Mouse (Mus musculus): Measurements from ENCODE around the gene Otp. TPM values are rescaled to one million over a fixed set of nuclear protein-coding genes. Genes with fewer than 3 reads are reported as not detected.
A peak's percentile ranks its signal among the peaks of the same experiment; 100 is the strongest.

Gene Otp
- polyA plus RNA-seq, 1 experiment from 2014 or later, result not detected

DNA sequence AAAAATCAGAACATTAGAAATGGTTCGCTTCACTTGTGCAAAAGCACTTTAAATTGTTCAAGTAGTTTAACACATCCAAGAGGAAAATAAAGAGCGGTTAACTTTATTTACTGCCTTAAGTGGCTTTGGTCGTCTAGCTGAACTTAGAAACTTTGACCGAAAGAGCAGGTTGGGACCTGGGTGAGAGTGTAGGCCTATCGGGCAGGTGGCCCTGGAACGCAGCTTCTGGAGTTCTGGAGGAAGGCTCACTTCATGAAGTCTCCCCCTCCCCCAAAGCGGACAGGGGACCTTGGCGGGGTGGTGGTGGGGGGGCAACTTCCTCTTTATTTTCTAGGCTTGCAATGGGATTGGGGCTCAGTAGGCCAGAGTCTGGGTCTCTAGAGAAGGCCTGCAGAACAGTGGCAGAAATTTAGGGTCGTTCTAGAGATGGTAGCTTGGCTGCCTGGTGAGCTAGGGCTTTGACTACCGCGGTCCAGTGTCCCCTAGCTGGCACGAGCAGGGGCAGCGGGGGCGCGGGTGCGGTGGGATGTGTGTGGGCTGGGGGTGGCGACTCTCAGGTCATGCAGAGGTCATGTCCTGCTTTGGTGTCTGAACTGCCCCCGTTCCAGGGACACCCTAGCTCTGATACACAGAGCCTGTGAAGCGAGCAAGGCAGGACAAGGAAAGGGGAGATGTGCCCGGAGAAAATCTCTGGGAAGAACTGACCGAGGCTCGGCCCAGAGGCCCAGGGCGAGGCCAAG, 576 bp upstream of the Otp start:
- WGBS, result 3% methylated on average over 23 of the region's 23 CpGs
- no peak overlapping the region for H3K4me3 ChIP-seq
- H3K4me2 ChIP-seq, result no peak overlapping the region
- peaks cover 16% of the 10 kb centered on the region for H3K4me1 ChIP-seq
- no peak overlapping the region for H3K27ac ChIP-seq
- no peaks in the 10 kb centered on the region for H3K9me3 ChIP-seq
- ATAC-seq (ENCODE audit: insufficient number of reproducible peaks, low FRiP score, low TSS enrichment, low read depth), result no peak
- no peak overlapping the region for H3K9ac ChIP-seq
- H3K36me3 ChIP-seq, result no peaks in the 10 kb centered on the region
- peaks cover 82% of the 10 kb centered on the region for H3K27me3 ChIP-seq

DNA sequence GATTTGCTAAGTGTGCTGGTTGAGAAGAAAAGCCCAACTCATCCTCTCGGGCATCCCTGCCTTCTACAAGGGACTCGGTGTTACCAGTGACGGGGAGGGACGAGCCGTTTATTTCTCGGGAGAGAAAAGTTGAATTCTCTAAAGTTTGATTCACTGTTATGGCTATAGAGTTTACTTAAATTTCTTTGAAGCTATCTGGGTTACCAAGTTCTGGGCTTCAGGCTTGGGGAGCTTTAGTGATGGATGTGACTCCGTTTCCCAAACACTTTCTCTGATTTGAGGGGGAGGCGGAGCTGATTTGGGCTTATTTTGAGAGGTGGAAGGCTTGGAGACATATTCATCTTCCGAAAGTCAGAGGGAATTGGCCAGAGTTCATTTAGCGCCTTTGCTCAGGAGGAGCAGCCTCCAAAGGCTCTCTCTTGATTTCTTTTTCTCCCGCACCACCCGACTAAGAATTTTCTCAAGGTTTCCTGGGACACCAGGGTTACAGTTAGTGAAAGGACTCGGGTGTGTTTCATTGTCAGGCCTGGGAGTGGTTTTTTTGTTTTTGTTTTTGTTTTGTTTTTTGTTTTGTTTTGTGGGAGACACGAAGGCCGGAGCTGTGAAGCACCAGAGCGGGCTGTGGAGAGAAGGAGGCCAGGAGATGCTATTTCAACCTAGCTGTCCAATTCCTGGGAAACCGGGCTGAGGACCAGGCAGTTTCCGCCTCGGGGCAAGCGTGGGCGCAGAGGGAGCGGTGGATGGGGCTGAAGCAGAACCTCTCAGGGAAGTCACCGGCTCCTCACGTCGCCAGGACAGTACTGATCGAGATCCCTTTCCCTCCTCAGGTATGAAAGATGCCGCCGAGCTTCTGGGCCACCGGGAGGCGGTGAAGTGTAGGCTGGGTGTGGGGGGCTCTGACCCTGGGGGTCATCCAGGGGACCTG, 1.1 kb downstream of the Otp start:
- H3K4me3 ChIP-seq, result no peak overlapping the region
- no peaks in the 10 kb centered on the region for H3K36me3 ChIP-seq
- no peak overlapping the region for H3K27ac ChIP-seq
- H3K4me2 ChIP-seq, result no peak overlapping the region
- H3K9ac ChIP-seq, result no peak overlapping the region
- peaks cover 85% of the 10 kb centered on the region for H3K27me3 ChIP-seq
- no peaks in the 10 kb centered on the region for H3K9me3 ChIP-seq
- peaks cover 16% of the 10 kb centered on the region for H3K4me1 ChIP-seq
- no peak for ATAC-seq (ENCODE audit: insufficient number of reproducible peaks, low FRiP score, low TSS enrichment, low read depth)
- 1% methylated on average over 30 of the region's 30 CpGs for WGBS

DNA sequence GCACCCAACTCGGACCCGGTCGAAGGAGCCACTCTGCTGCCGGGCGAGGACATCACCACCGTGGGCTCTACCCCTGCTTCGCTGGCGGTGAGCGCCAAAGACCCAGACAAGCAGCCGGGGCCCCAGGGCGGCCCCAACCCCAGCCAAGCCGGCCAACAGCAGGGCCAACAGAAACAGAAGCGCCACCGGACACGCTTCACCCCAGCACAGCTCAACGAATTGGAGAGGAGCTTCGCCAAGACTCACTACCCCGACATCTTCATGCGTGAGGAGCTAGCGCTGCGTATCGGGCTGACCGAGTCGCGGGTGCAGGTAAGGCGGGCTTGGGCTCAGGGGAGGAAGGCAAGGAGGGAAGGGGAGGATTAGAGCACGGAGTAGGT, 1.8 kb downstream of the Otp start:
- 2% methylated on average over 27 of the region's 27 CpGs for WGBS

DNA sequence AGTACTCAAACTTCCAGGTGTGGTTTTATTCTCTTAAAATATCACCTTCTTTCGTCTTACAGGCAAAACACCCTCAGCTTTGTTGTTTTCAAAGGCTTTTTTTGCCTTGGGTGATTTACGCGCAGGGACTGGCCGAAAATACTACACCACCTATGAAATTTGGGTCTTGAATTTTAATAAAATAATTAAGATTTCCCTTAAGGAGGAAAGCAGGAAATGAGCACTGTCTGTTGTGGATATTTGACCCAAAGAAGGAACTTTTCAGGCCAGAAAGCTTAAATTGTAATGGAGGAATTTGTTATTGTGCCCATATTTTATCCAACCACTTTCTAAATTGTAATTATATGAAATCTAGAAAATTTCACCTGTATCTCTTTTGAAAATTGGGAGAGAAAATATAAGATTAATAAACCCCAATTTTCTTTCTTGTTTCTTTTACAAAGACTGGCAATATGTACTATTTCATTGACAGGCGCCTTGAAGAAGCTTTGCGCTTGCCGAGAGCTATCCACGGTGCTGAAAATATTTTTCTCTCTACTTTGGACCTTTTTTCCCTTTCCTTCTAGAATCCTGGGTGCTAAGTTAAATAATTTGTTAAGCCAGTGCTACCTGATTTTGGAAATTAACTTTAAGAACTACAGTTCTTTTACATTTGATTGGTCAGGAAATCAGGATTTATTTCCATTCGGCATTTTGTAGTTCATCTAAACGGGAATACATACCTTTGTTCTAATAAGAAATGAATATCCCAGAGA, 2.8 kb downstream of the Otp start:
- H3K36me3 ChIP-seq, result no peaks in the 10 kb centered on the region
- H3K4me3 ChIP-seq, result no peak overlapping the region
- H3K4me1 ChIP-seq, result peaks cover 19% of the 10 kb centered on the region
- H3K27me3 ChIP-seq, result peaks cover 85% of the 10 kb centered on the region
- no peak overlapping the region for H3K27ac ChIP-seq
- no peaks in the 10 kb centered on the region for H3K9me3 ChIP-seq
- H3K4me2 ChIP-seq, result no peak overlapping the region
- ATAC-seq (ENCODE audit: insufficient number of reproducible peaks, low FRiP score, low TSS enrichment, low read depth), result no peak
- H3K9ac ChIP-seq, result no peak overlapping the region
- 13% methylated on average over 10 of the region's 10 CpGs for WGBS

More for the DNA sequence above, 1.8 kb downstream of the Otp start:
- H3K4me2 ChIP-seq, result no peak overlapping the region
- no peak overlapping the region for H3K9ac ChIP-seq
- peaks cover 16% of the 10 kb centered on the region for H3K4me1 ChIP-seq
- peaks cover 85% of the 10 kb centered on the region for H3K27me3 ChIP-seq
- H3K36me3 ChIP-seq, result no peaks in the 10 kb centered on the region
- no peaks in the 10 kb centered on the region for H3K9me3 ChIP-seq
- H3K4me3 ChIP-seq, result no peak overlapping the region
- ATAC-seq (ENCODE audit: insufficient number of reproducible peaks, low FRiP score, low TSS enrichment, low read depth), result no peak
- H3K27ac ChIP-seq, result no peak overlapping the region

DNA sequence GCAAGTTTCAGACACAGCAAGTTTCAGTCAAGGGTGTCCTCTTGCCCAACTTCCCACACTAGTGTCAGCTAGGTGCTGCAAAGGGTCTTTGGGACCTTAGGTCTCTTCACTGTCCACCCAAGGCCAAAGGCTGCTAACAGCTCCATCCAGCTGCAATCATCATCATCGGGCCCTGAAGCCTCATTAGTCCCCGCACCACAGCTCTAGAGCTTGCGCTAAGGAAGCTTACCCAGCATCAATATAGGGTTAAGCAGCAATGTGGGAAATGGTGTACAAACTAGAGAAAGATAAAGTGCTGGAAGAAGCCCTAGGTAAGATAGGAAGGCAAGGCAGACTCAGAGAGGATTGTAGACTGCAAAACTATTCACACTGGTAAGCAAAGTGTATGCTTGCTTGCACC, 5.8 kb downstream of the Otp start:
- 2% methylated on average over 3 of the region's 3 CpGs for WGBS
- no peak for ATAC-seq (ENCODE audit: insufficient number of reproducible peaks, low FRiP score, low TSS enrichment, low read depth)

DNA sequence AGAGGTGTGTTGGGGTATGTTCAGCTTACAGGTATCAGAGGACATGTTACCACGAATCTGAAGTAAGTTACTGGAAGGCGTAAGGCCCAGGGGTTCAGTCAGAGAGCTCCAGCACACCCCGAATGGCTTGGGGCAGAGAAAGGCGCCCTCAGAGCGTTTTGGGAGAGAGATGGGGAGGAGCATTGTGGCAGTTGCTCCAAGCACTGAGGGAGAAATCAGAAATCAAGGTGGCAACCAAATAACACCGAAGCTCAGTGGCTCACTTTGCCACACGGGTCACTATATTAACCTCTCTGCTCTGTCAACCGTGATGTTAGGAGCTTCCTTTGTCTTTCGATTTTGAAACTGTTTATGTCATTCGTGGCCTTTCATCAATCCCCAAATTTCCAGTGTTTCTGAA, 6.8 kb downstream of the Otp start:
- Histone ChIP-seq H3K9me3 (no peaks in the 10 kb centered on the region), H3K4me2 (no peak overlapping the region), H3K27me3 (peaks cover 86% of the 10 kb centered on the region), H3K4me1 (peaks cover 25% of the 10 kb centered on the region), H3K4me3 (no peak overlapping the region), H3K36me3 (no peaks in the 10 kb centered on the region), H3K9ac (no peak overlapping the region), H3K27ac (no peak overlapping the region)
- WGBS, result 2% methylated on average over 10 of the region's 10 CpGs
- ATAC-seq (ENCODE audit: insufficient number of reproducible peaks, low FRiP score, low TSS enrichment, low read depth), result no peak

More for the DNA sequence above, 5.8 kb downstream of the Otp start:
- Histone ChIP-seq H3K36me3 (no peaks in the 10 kb centered on the region), H3K27me3 (peaks cover 87% of the 10 kb centered on the region), H3K27ac (no peak overlapping the region), H3K9ac (no peak overlapping the region), H3K4me1 (peaks cover 25% of the 10 kb centered on the region), H3K4me3 (no peak overlapping the region), H3K4me2 (no peak overlapping the region), H3K9me3 (no peaks in the 10 kb centered on the region)

DNA sequence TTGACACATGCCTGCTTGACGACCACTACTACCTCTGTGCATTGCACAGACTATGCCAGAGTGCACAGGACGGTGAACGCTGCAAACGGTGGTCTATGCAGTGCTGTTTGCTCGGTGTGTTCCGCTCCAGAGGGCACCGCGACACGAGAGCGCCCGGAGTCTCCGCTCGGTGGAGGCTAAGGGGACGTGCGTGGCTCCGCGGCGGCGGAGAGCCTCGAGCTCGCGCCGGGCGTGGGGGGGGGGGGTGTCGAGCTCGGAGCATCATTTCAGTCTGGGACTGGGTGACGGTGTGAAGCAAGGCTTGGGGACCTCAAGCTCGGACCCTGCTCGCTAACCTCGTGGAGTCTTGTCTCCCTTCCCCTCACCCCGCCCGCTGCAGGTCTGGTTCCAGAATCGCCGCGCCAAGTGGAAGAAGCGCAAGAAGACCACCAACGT, 7.3 kb downstream of the Otp start:
- Histone ChIP-seq H3K9me3 (no peaks in the 10 kb centered on the region), H3K4me2 (peak overlapping the region; percentile 87), H3K27me3 (peaks cover 86% of the 10 kb centered on the region), H3K4me3 (peak overlapping the region; percentile 46), H3K9ac (no peak overlapping the region), H3K4me1 (peaks cover 25% of the 10 kb centered on the region), H3K27ac (no peak overlapping the region), H3K36me3 (no peaks in the 10 kb centered on the region)
- ATAC-seq (ENCODE audit: insufficient number of reproducible peaks, low FRiP score, low TSS enrichment, low read depth), result no peak
- 0% methylated on average over 33 of the region's 37 CpGs for WGBS

DNA sequence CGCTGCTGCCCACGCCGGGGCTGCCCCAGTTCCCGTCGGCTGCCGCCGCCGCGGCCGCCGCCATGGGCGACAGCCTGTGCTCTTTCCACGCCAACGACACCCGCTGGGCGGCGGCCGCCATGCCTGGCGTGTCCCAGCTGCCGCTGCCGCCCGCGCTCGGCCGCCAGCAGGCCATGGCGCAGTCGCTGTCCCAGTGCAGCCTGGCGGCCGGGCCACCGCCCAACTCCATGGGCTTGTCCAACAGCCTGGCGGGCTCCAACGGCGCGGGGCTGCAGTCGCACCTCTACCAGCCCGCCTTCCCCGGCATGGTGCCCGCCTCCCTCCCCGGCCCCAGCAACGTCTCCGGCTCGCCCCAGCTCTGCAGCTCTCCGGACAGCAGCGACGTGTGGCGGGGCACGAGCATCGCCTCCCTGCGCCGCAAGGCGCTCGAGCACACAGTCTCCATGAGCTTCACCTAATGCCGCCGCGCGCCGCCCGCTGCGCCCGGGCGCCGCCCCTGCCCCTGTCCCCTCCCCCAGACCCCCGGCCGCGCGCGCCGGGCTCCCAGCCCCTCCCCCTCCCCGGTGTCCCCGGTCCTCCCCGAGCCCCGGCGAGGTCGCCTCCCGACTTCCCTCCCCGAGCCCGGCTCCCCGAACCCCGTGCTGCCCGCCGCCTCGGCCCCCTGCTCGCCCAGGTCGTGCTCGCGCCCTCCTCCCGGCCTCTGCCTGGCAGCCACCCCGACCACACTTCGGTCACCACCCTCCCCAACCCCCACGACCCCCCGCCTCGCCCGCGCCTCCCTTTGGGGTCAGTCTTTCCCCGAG, 8.0 kb downstream of the Otp start:
- Histone ChIP-seq H3K4me1 (peaks cover 25% of the 10 kb centered on the region), H3K9ac (no peak overlapping the region), H3K36me3 (no peaks in the 10 kb centered on the region), H3K9me3 (no peaks in the 10 kb centered on the region), H3K4me3 (peak overlapping the region; percentile 46), H3K27me3 (peaks cover 86% of the 10 kb centered on the region), H3K4me2 (peak overlapping the region; percentile 87), H3K27ac (no peak overlapping the region)
- ATAC-seq (ENCODE audit: insufficient number of reproducible peaks, low FRiP score, low TSS enrichment, low read depth), result peak; percentile 63; the same call in 1 of the 2 replicates
- 1% methylated on average over 72 of the region's 95 CpGs for WGBS

DNA sequence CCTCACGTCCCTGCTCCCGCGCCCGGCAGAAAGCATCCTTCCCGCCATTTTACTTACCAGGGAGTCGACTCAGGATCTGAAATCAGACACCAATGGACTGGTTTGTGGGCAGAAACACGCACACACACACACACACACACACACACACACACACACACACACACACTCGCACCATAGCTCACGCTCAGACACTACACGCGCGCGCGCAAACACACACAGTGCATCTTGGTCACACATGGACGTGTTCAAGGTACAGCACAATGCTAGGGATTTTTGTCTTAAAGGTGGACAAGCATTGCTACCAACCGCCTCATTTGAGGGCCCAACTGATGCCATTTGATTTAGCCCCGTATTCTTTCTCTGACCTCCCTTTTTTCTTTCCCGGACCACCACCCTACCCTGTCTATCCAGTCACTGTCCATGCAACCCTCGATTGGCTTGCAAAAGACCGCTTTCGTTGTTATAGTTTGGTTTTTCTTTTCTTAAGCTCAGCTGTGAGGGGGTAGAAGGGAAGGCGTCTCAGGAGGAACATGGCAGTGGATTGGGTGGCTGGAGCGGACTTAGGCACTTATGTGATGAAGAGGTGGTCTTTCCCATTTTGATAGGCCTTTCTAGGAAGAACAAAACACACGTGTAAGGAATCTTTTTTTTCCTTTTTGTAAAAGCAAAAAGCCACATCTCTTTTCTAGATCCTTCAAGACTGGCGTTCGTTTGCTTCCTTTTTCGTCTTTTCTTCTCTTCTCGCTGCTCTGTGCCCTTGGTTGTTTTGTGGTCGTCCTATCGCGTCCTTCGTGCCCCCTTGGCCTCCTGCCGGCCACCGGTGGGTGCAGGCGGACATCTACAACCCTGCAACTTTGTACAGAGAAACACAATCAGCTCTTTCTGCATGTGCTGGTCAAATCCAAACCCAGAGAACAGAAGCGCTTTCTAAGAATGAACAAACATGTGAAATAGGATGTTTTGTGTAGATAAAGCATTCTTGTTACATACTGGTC, 8.9 kb downstream of the Otp start:
- Histone ChIP-seq H3K27ac (no peak overlapping the region), H3K4me3 (peak overlapping the region; percentile 46), H3K4me1 (peaks cover 25% of the 10 kb centered on the region), H3K4me2 (peak overlapping the region; percentile 87), H3K36me3 (no peaks in the 10 kb centered on the region), H3K27me3 (peaks cover 89% of the 10 kb centered on the region), H3K9ac (no peak overlapping the region), H3K9me3 (no peaks in the 10 kb centered on the region)
- ATAC-seq (ENCODE audit: insufficient number of reproducible peaks, low FRiP score, low TSS enrichment, low read depth), result no peak
- 3% methylated on average over 36 of the region's 36 CpGs for WGBS

Data from limb, embryonic 15.5 days (tissue).